Mouse (Mus musculus) cerebellum, adult 2 months (tissue): Measurements from ENCODE around the gene Coro2a.
A peak's percentile ranks its signal among the peaks of the same experiment; 100 is the strongest.

ENCODE experiments used
- CTCF ChIP-seq: fragments of 200-500 bp; IDR thresholded peaks from 2 replicates; pipeline ENCODE4 v1.5.1; 2011; ENCODE audit warnings: low read depth, mild to moderate bottlenecking, control low read depth, low read length, moderate library complexity, borderline replicate concordance; ENCODE audit not compliant: insufficient read depth
- POLR2A ChIP-seq: fragments of 200-500 bp; IDR thresholded peaks from 2 replicates; pipeline ENCODE4 v1.6.1; 2011; ENCODE audit warnings: low read length, control low read depth, borderline replicate concordance; ENCODE audit not compliant: insufficient read depth

GRCm38 (mm10) chr4:46650086-46650753, 48.2 kb upstream of the Coro2a start, which contains the start of gene Tbc1d2:
- 0 out of 2 replicates have a peak, but pooled peaks have one; percentile 36 for TF ChIP-seq CTCF
- TF ChIP-seq POLR2A = peak; percentile 66; the same call in 1 of the 2 replicates
